Mouse (Mus musculus): ENCODE measurements around the gene Kdm1b. TPM values are rescaled to one million over a fixed set of nuclear protein-coding genes. Genes with fewer than 3 reads are reported as not detected.

The Kdm1b gene
- polyA plus RNA-seq, 1 experiment: 12.1 TPM

DNA sequence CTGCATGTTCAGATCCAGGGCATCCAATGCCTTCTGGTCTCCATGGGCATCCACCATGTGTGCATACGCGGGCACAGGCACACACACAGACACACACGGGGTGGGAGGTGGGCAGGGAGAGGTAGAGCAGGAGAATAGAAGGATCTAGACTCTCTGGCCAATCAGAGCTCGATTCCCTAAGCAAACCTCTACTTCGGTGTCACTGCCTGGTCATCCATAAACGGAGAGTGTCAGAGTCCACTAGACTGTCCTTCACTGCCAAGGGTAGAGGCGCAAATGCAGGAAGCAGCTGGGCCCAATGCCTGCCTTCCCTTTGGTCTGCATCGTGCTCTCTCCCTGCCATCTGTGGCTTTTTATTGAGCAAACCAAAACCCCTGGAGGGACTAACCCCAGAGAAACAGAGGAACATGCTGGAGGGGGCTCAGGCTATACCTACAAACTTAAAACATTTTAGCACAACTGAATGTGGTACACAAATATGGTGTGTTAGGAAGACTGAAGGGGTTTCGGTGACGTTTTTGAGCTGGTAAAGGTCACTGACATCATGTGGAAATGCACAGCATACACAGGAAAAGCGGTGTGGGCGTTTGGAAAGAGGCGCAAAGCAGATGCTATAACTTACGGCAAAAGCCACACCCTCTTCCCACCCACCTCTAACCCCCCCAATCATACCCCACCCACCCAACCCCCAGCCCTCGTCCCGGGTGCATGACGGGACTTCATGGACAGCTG lies 12.8 kb upstream of the Kdm1b start:
- Histone ChIP-seq H3K27ac (ENCODE audit: insufficient read depth, low read length) (no peak overlapping the region), H3K4me3 (ENCODE audit: insufficient read depth, low read length) (no peak overlapping the region), H3K4me1 (ENCODE audit: control insufficient read depth, insufficient read depth, low read length) (peaks cover 5% of the 10 kb centered on the region; the same call in 1 of the 2 replicates)
- TF ChIP-seq CTCF (IDR thresholded peaks at IDR 0.05; ENCODE audit: borderline replicate concordance, insufficient read depth, low read length): no peak
- no peak for TF ChIP-seq POLR2A (IDR thresholded peaks at IDR 0.05; ENCODE audit: low read depth, low read length)

DNA sequence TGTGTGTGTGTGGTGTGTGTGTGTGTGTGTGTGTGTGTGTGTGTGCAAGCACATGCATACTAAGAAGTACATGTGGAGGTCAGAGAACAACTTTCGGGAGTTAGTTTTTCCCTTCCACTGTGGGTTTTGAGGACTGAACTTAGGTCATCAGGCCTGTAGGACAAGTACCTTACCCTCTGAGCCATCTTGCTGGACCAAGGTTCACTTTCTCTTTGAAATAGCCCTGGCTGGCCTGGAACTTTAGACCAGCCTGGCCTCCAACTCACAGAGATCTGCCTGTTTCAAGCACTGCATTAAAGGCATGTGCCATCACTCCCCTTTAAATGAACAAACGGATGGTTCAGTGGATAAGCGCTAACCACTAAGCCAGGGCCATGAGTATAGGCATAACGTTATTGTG lies 9.7 kb upstream of the Kdm1b start:
- H3K4me1 ChIP-seq (ENCODE audit: control insufficient read depth, insufficient read depth, low read length): peaks cover 5% of the 10 kb centered on the region; the same call in 1 of the 2 replicates
- no peak overlapping the region for H3K27ac ChIP-seq (ENCODE audit: insufficient read depth, low read length)
- no peak overlapping the region for H3K4me3 ChIP-seq (ENCODE audit: insufficient read depth, low read length)
- TF ChIP-seq POLR2A (IDR thresholded peaks at IDR 0.05; ENCODE audit: low read depth, low read length) (no peak), CTCF (IDR thresholded peaks at IDR 0.05; ENCODE audit: borderline replicate concordance, insufficient read depth, low read length) (no peak)

DNA sequence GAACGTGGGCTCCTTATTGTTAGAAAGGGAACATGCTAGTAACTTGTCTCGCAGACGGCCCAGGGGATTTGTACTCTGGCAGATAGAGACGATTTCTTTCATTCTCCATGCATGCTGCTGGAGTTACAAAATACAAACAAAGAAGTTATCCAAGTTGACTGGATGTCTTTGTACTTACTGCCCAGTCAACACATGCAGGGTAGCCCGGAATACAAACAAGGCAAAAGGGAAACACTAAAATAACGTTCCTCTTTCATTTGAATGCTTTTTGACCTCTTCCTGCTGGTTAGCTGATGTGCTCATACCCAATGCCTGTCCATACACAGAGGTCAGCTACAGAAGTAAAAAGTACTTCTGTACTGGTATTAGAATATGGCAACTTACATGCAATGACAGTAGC lies 5.4 kb upstream of the Kdm1b start:
- Histone ChIP-seq H3K27ac (ENCODE audit: insufficient read depth, low read length) (no peak overlapping the region), H3K4me1 (ENCODE audit: control insufficient read depth, insufficient read depth, low read length) (peaks cover 2% of the 10 kb centered on the region; the same call in 1 of the 2 replicates), H3K4me3 (ENCODE audit: insufficient read depth, low read length) (no peak overlapping the region)
- TF ChIP-seq CTCF (IDR thresholded peaks at IDR 0.05; ENCODE audit: borderline replicate concordance, insufficient read depth, low read length): no peak
- TF ChIP-seq POLR2A (IDR thresholded peaks at IDR 0.05; ENCODE audit: low read depth, low read length): no peak

DNA sequence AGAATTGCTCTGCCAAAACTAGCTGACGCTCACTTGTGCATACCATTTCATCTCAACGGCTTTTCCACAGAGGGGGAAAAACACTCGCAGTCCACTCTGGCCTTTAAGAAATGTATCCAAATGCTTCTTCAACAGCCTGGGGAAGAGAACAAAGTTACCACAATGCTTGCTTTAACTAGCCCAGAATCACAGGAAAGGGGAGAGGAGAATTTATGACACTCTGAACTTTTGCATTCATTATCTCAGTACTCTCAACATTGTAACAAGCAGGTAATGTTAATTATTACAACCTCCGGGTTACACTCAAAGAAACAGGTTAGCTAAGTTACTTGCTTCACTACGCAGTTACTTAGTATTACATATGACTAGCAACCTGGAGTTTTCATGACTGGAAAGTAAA lies 3.2 kb upstream of the Kdm1b start:
- Histone ChIP-seq H3K4me3 (ENCODE audit: insufficient read depth, low read length) (no peak overlapping the region), H3K27ac (ENCODE audit: insufficient read depth, low read length) (no peak overlapping the region), H3K4me1 (ENCODE audit: control insufficient read depth, insufficient read depth, low read length) (no peaks in the 10 kb centered on the region)
- TF ChIP-seq POLR2A (IDR thresholded peaks at IDR 0.05; ENCODE audit: low read depth, low read length) (no peak), CTCF (IDR thresholded peaks at IDR 0.05; ENCODE audit: borderline replicate concordance, insufficient read depth, low read length) (no peak)

DNA sequence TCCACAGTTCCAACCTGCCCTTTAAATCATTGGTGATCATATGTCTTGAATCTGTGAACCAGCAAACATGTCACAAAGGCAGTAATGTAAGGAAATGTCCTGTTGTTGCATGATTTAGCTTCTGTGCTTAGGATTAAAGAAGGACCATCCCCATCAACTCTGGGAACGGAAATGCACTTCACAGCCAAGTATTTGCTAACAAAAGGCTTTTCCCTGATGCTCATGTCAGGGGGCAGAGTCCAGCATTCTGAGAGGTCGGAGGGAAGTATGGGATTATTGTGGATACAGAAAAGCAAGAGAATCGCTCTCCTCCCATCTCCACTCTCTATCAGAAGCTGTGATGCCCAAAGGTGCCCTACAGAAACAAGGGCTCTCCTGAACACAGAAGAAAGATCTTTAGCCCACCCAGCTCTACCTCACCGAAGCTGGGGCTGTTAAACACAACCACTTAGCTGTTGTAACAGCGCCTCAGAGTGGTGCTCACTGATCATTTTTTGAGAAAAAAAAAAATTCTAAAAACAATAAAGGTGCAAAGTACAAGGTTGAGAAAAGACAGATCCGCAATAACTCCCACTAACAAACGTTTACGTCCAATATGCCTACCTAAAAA lies 1.2 kb upstream of the Kdm1b start:
- Histone ChIP-seq H3K27ac (ENCODE audit: insufficient read depth, low read length) (no peak overlapping the region), H3K4me3 (ENCODE audit: insufficient read depth, low read length) (peak overlapping the region; percentile 71; the same call in 1 of the 2 replicates), H3K4me1 (ENCODE audit: control insufficient read depth, insufficient read depth, low read length) (no peaks in the 10 kb centered on the region)
- TF ChIP-seq POLR2A (IDR thresholded peaks at IDR 0.05; ENCODE audit: low read depth, low read length) (no peak), CTCF (IDR thresholded peaks at IDR 0.05; ENCODE audit: borderline replicate concordance, insufficient read depth, low read length) (no peak)

DNA sequence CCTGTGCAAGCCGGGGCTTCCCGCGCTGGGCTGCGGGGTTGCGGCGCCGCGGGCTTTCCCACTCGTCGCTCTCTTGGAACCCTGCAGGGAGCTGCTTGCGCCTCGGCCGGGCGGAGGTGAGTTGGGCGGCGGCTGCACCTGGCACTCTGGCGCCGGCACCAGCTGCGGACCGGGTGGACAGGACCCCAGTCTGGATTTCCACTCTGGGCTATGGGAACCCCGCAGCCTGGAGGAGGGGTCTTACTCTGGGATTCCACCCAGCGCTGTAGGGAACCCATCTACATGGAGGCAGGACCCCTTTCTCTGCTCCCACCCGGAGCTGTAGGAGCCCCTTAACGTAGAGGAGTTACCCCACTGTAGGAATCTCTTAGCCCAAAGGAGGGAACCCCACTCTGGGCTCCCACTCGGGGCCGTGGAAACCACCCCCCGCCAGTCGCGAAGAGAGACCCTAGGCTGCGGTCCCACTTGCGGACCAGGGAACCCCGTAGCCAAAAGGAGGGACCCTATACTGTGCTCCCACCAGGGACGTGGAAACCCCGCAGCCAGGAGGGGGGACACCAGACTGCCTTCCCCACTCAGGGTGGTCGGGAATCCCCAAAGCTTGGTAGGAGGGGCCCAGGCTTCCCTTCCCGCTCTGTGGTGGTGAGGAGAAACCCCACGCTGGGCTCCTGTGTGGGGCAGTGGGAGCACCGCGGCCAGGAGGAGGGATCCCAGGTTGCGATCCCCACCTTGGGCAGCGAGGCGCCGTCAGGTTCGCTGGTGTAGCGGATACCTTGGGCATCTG lies 726 bp downstream of the Kdm1b start:
- TF ChIP-seq CTCF (IDR thresholded peaks at IDR 0.05; ENCODE audit: borderline replicate concordance, insufficient read depth, low read length) (no peak), POLR2A (IDR thresholded peaks at IDR 0.05; ENCODE audit: low read depth, low read length) (no peak)
- no peak overlapping the region for H3K27ac ChIP-seq (ENCODE audit: insufficient read depth, low read length)
- peak overlapping the region; percentile 81 for H3K4me3 ChIP-seq (ENCODE audit: insufficient read depth, low read length)
- no peaks in the 10 kb centered on the region for H3K4me1 ChIP-seq (ENCODE audit: control insufficient read depth, insufficient read depth, low read length)

DNA sequence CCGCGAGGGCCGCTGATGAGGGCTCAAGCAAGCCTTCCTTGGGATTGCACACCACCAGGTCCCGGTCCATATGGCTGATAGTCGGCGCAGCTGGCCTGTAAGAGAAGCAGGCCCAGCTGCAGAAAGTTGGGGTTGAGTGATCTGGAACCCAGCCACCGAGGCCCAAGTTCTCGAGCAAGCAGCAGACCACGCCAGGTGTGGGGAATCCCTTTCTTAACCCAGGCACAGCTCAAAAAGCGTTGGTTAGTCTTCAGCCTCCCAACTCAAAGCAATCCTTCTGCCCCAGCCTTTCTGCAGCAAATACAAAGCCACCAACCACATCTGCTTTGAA lies 1.3 kb downstream of the Kdm1b start, which contains the start of gene Tpmt:
Gene Tpmt, minus strand, starts transcription at position 121 of the 331 bp plus-strand sequence.
- TF ChIP-seq POLR2A (IDR thresholded peaks at IDR 0.05; ENCODE audit: low read depth, low read length) (no peak), CTCF (IDR thresholded peaks at IDR 0.05; ENCODE audit: borderline replicate concordance, insufficient read depth, low read length) (no peak)
- H3K4me1 ChIP-seq (ENCODE audit: control insufficient read depth, insufficient read depth, low read length): no peaks in the 10 kb centered on the region
- H3K27ac ChIP-seq (ENCODE audit: insufficient read depth, low read length): no peak within 1 kb of the TSS

DNA sequence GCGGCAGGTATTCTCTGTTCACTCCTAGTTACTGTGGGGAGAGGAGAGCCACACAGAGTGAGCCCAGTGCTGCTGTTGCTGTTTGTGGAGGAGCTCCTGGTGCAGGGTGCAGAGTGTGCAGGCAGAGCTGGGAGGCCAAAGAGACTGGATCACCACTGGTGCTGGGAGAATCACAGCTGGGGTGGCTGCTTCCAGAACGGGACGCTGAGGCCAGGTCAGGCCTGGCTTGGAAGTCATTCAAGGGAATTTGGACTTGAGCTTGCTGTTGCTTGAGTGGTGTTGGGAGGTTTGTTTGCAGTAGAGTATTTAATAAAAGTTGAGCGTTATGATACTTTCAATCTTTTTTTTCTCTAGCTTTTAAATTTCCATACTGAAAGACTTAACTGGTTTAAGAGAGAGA lies 4.7 kb downstream of the Kdm1b start:
- no peak overlapping the region for H3K4me3 ChIP-seq (ENCODE audit: insufficient read depth, low read length)
- H3K4me1 ChIP-seq (ENCODE audit: control insufficient read depth, insufficient read depth, low read length): no peaks in the 10 kb centered on the region
- no peak overlapping the region for H3K27ac ChIP-seq (ENCODE audit: insufficient read depth, low read length)
- TF ChIP-seq POLR2A (IDR thresholded peaks at IDR 0.05; ENCODE audit: low read depth, low read length) (no peak), CTCF (IDR thresholded peaks at IDR 0.05; ENCODE audit: borderline replicate concordance, insufficient read depth, low read length) (no peak)

More for the DNA sequence above, 1.3 kb downstream of the Kdm1b start, which contains the start of gene Tpmt:
- peak within 1 kb of the TSS; percentile 81 for H3K4me3 ChIP-seq (ENCODE audit: insufficient read depth, low read length)

DNA sequence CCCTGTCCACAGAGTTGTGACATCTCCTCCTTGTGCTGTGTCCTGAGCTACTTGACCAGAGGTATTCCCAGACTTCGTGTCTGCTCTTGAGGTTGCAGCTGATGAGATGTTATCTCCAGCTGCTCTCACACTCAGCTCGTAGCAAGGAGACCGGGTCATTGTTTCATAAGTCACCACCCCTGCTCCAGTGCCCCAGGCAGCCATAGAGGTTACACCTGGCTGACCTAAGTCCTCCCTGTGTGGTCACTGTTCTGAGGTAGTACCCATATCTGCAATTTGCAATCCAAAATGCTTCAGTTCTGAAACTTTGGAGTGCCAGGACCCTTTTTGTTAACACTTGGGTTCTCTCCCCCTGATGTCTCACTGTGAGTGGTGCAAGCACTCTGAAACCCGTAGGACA lies 6.7 kb downstream of the Kdm1b start:
- TF ChIP-seq POLR2A (IDR thresholded peaks at IDR 0.05; ENCODE audit: low read depth, low read length) (no peak), CTCF (IDR thresholded peaks at IDR 0.05; ENCODE audit: borderline replicate concordance, insufficient read depth, low read length) (no peak)
- H3K27ac ChIP-seq (ENCODE audit: insufficient read depth, low read length): no peak overlapping the region
- no peaks in the 10 kb centered on the region for H3K4me1 ChIP-seq (ENCODE audit: control insufficient read depth, insufficient read depth, low read length)
- no peak overlapping the region for H3K4me3 ChIP-seq (ENCODE audit: insufficient read depth, low read length)
